Mouse (Mus musculus) CH12.LX (cell line): ENCODE results near the gene Rpn1. TPM values are rescaled to one million over a fixed set of nuclear protein-coding genes. Genes with fewer than 3 reads are reported as not detected.

Experiments used
- DNase-seq: peaks from one replicate; pipeline ENCODE4 v3.0.0-alpha.2; 2013; ENCODE audit errors: extremely low read depth
- H3K27ac ChIP-seq: 2 replicates; pipeline ENCODE4 v1.5.1; 2012; ENCODE audit warnings: low read depth, mild to moderate bottlenecking, control low read depth, moderate library complexity; ENCODE audit not compliant: insufficient read depth
- H3K27me3 ChIP-seq: replicated peaks from 2 replicates; pipeline ENCODE3; 2012; ENCODE audit warnings: inconsistent platforms
- H3K36me3 ChIP-seq, 2 experiments: replicated peaks in 1 of 2; 2 replicates each; pipeline versions ENCODE3 to v1.6.1; 2012; ENCODE audit warnings: inconsistent platforms in 1 of 2, low read length in 1 of 2, mild to moderate bottlenecking in 1 of 2, mixed read lengths in 1 of 2, moderate library complexity in 1 of 2; ENCODE audit not compliant: control insufficient read depth in 1 of 2, insufficient read depth in 1 of 2
- H3K4me1 ChIP-seq, 2 experiments: 2 replicates each; pipeline ENCODE4 v1.6.1; 2012; ENCODE audit warnings: inconsistent platforms in 1 of 2, moderate library complexity in 1 of 2; ENCODE audit not compliant: insufficient read depth in 2 of 2, control insufficient read depth in 1 of 2
- H3K4me2 ChIP-seq: 2 replicates; pipeline ENCODE4 v1.6.1; 2012; ENCODE audit warnings: low read depth, mild to moderate bottlenecking, control low read depth; ENCODE audit not compliant: poor library complexity, insufficient read depth, severe bottlenecking
- H3K4me3 ChIP-seq, 3 experiments: fragments of 150-350 bp in 1 of 3; sonication (generic) in 1 of 3; replicated peaks in 1 of 3; 2 replicates each; pipeline versions ENCODE3 to v1.5.1; 2011 to 2012; ENCODE audit warnings: low read depth in 2 of 3, low read length in 2 of 3, mild to moderate bottlenecking in 2 of 3, moderate library complexity in 2 of 3, control low read depth in 1 of 3, improper control_type of control experiment in 1 of 3, inconsistent platforms in 1 of 3, mixed read lengths in 1 of 3; ENCODE audit not compliant: poor library complexity in 1 of 3
- H3K79me2 ChIP-seq: replicated peaks from 2 replicates; pipeline ENCODE4 v1.6.1; 2012; ENCODE audit warnings: mild to moderate bottlenecking, moderate library complexity; ENCODE audit not compliant: control insufficient read depth, poor library complexity, insufficient read depth, severe bottlenecking; ENCODE audit errors: extremely low read depth
- H3K9ac ChIP-seq: 2 replicates; pipeline ENCODE4 v1.6.1; 2012; ENCODE audit warnings: low read depth, mild to moderate bottlenecking, control low read depth, moderate library complexity; ENCODE audit not compliant: insufficient read depth
- H3K9me3 ChIP-seq: replicated peaks from 2 replicates; pipeline ENCODE3; 2012; ENCODE audit warnings: low read length, inconsistent platforms, mixed read lengths
- CHD2 ChIP-seq: IDR thresholded peaks from 2 replicates; pipeline ENCODE4 v1.6.1; 2011; ENCODE audit warnings: low read length, improper control_type of control experiment
- CTCF ChIP-seq, 2 experiments: IDR thresholded peaks in 1 of 2; conservative IDR thresholded peaks in 1 of 2; 2 replicates each; pipeline ENCODE4 v1.5.1; 2011 to 2012; ENCODE audit warnings: low read depth in 2 of 2, low read length in 2 of 2, improper control_type of control experiment in 1 of 2, inconsistent platforms in 1 of 2, mild to moderate bottlenecking in 1 of 2, moderate library complexity in 1 of 2
- EP300 ChIP-seq: IDR thresholded peaks from 2 replicates; pipeline ENCODE4 v1.6.1; 2011; ENCODE audit warnings: low read length, improper control_type of control experiment
- HCFC1 ChIP-seq: IDR thresholded peaks from 2 replicates; pipeline ENCODE4 v1.6.1; 2012; ENCODE audit warnings: low read depth, mild to moderate bottlenecking, inconsistent platforms, low read length, improper control_type of control experiment
- MAX ChIP-seq: IDR thresholded peaks from 2 replicates; pipeline ENCODE4 v1.6.1; 2011; ENCODE audit warnings: low read length, improper control_type of control experiment
- MEF2A ChIP-seq: IDR thresholded peaks from 2 replicates; pipeline ENCODE4 v1.6.1; 2014; ENCODE audit warnings: low read depth, mild to moderate bottlenecking, inconsistent platforms, low read length, improper control_type of control experiment, borderline replicate concordance
- MYC ChIP-seq: IDR thresholded peaks from 2 replicates; pipeline ENCODE4 v1.6.1; 2011; ENCODE audit warnings: low read depth, mild to moderate bottlenecking, improper control_type of control experiment, low read length
- POLR2A ChIP-seq: IDR thresholded peaks from 2 replicates; pipeline ENCODE4 v1.6.1; 2011; ENCODE audit warnings: low read depth, mild to moderate bottlenecking, improper control_type of control experiment, low read length
- POLR2AphosphoS2 ChIP-seq: IDR thresholded peaks from 2 replicates; pipeline ENCODE4 v1.6.1; 2011; ENCODE audit warnings: low read depth, low read length, improper control_type of control experiment
- RAD21 ChIP-seq: IDR thresholded peaks from 2 replicates; pipeline ENCODE4 v1.6.1; 2011; ENCODE audit warnings: low read depth, mild to moderate bottlenecking, low read length, improper control_type of control experiment, moderate library complexity
- RCOR1 ChIP-seq: conservative IDR thresholded peaks from 2 replicates; pipeline ENCODE4 v1.6.1; 2012; ENCODE audit warnings: low read depth, mild to moderate bottlenecking, inconsistent platforms, low read length, improper control_type of control experiment
- SMC3 ChIP-seq: IDR thresholded peaks from 2 replicates; pipeline ENCODE4 v1.6.1; 2011; ENCODE audit warnings: low read depth, low read length, improper control_type of control experiment
- UBTF ChIP-seq: IDR thresholded peaks from 2 replicates; pipeline ENCODE4 v1.6.1; 2012; ENCODE audit warnings: low read depth, mild to moderate bottlenecking, inconsistent platforms, low read length, improper control_type of control experiment, moderate library complexity
- ZKSCAN1 ChIP-seq: IDR thresholded peaks from 2 replicates; pipeline ENCODE4 v1.6.1; 2012; ENCODE audit warnings: low read depth, inconsistent platforms, low read length, improper control_type of control experiment, borderline replicate concordance
- dilution Hi-C: fragments of 300-500 bp; cut with MboI; formaldehyde crosslinking; loops from 2 replicates; pipeline ENCODE4 v1.14.3; 2020; ENCODE audit warnings: low sequenced_read_pairs; ENCODE audit not compliant: extremely low pct_unique_long_range_greater_than_20kb, extremely low pct_ligation_motif_present
- in situ Hi-C: fragments of 300-500 bp; cut with MboI; formaldehyde crosslinking; loops from 3 replicates; pipeline ENCODE4 v1.14.3; 2019; ENCODE audit warnings: low sequenced_read_pairs, low pct_ligation_motif_present, low pct_unique_long_range_greater_than_20kb, mixed read lengths
- polyA plus RNA-seq: library from polyadenylated mRNA; unstranded; fragments of >175 nt; gene quantifications from 2 replicates; pipeline ENCODE4 v1.2.1, GENCODE M21; 2012; ENCODE audit warnings: low read depth; ENCODE audit not compliant: insufficient read length
- total RNA-seq, 2 experiments: library from RNA; depleted of rRNA; stranded (reverse); fragments of 300-350 nt in 1 of 2; fragments of >200 nt in 1 of 2; gene quantifications; 2 replicates each; pipeline ENCODE4 v1.2.3; 2012 to 2014

The Rpn1 gene
- total and polyA plus RNA-seq, 3 experiments = 260 to 366 (median 339) TPM

DNA sequence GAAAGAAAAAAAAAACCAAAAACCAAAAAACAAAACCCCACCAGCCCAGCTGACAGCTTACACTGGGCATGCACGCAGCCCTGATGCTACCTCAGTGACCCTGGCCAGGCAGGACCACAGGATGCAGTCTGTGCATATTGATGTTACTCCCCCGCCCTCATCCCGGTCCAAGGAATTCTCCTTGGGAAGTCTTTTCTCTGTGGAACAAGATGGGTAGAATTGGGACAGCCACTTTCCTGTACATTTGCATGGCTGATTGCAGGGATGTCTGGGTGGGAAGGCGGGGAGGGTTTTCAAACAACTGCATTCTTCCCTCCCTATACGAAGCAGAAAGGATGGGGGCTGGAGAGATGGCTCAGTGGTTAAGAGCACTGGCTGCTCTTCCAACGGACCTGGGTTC lies 68.7 kb downstream of the Rpn1 start:
- H3K9me3 ChIP-seq = peaks cover 7% of the 10 kb centered on the region
- no peaks in the 10 kb centered on the region for H3K36me3 ChIP-seq
- no peaks in the 10 kb centered on the region for H3K4me1 ChIP-seq
- no peak overlapping the region for H3K9ac ChIP-seq
- no peaks in the 10 kb centered on the region for H3K79me2 ChIP-seq
- in situ Hi-C loops = no loop called here
- H3K4me3 ChIP-seq = no peak overlapping the region
- peaks cover 43% of the 10 kb centered on the region for H3K27me3 ChIP-seq
- no peak overlapping the region for H3K27ac ChIP-seq
- TF ChIP-seq RCOR1 = no peak
- no peak for TF ChIP-seq MAX
- no peak for TF ChIP-seq RAD21
- TF ChIP-seq ZKSCAN1 = no peak
- TF ChIP-seq SMC3 = no peak
- TF ChIP-seq MYC = no peak
- TF ChIP-seq POLR2AphosphoS2 = no peak
- TF ChIP-seq POLR2A = no peak
- TF ChIP-seq HCFC1 = no peak
- TF ChIP-seq MEF2A = no peak
- TF ChIP-seq CTCF (conservative IDR thresholded peaks at IDR 0.05 in 1 of 2, IDR thresholded peaks at IDR 0.05 in 1 of 2; ENCODE audit: low read depth in 2 of 2, low read length in 2 of 2) = no peak
- no peak for TF ChIP-seq UBTF
- no peak for TF ChIP-seq EP300
- no peak for TF ChIP-seq CHD2
- no peak overlapping the region for H3K4me2 ChIP-seq
- dilution Hi-C loops = no loop called here
- no peak for DNase-seq

Other genes starting within 250 kb of the Rpn1 start
- gene Gm45140, start 248.7 kb upstream of the Rpn1 start, total RNA-seq (2012; rRNA removed) = 13.0 and 15.7 TPM in 2 replicates
- gene Gm45140, start 248.7 kb upstream of the Rpn1 start, total RNA-seq (2014; rRNA removed) = 4.3 and 5.5 TPM in 2 replicates
- gene Gm45140, start 248.7 kb upstream of the Rpn1 start, polyA plus RNA-seq = 25.7 and 37.6 TPM in 2 replicates
- gene Isy1, start 245.7 kb upstream of the Rpn1 start, total RNA-seq (2012; rRNA removed) = 43.8 and 67.7 TPM in 2 replicates
- 77.4 and 84.2 TPM in 2 replicates for gene Isy1, start 245.7 kb upstream of the Rpn1 start, total RNA-seq (2014; rRNA removed)
- gene Isy1, start 245.7 kb upstream of the Rpn1 start, polyA plus RNA-seq = 140 and 204 TPM in 2 replicates
- gene Cnbp, start 233.4 kb upstream of the Rpn1 start, total RNA-seq (2012; rRNA removed) = 558 and 652 TPM in 2 replicates
- gene Cnbp, start 233.4 kb upstream of the Rpn1 start, total RNA-seq (2014; rRNA removed) = 838 and 876 TPM in 2 replicates
- 649 and 743 TPM in 2 replicates for gene Cnbp, start 233.4 kb upstream of the Rpn1 start, polyA plus RNA-seq
- 85.1 and 99.3 TPM in 2 replicates for gene Copg1, start 196.7 kb upstream of the Rpn1 start, total RNA-seq (2012; rRNA removed)
- 75.6 and 78.3 TPM in 2 replicates for gene Copg1, start 196.7 kb upstream of the Rpn1 start, total RNA-seq (2014; rRNA removed)
- 81.3 and 91.9 TPM in 2 replicates for gene Copg1, start 196.7 kb upstream of the Rpn1 start, polyA plus RNA-seq
- 8.4 and 11.8 TPM in 2 replicates for gene Hmces, start 170.5 kb upstream of the Rpn1 start, total RNA-seq (2012; rRNA removed)
- 0.31 and 0.73 TPM in 2 replicates for gene Hmces, start 170.5 kb upstream of the Rpn1 start, total RNA-seq (2014; rRNA removed)
- gene Hmces, start 170.5 kb upstream of the Rpn1 start, polyA plus RNA-seq = 0.99 and 1.4 TPM in 2 replicates
- 0.08 TPM in 1 of 2 replicates, not detected in the other for gene H1fx, start 102.8 kb upstream of the Rpn1 start, total RNA-seq (2012; rRNA removed)
- not detected in 2 replicates for gene H1fx, start 102.8 kb upstream of the Rpn1 start, total RNA-seq (2014; rRNA removed)
- gene H1fx, start 102.8 kb upstream of the Rpn1 start, polyA plus RNA-seq = not detected in 2 replicates
- 58.6 and 64.1 TPM in 2 replicates for gene Rab7, start 39.2 kb upstream of the Rpn1 start, total RNA-seq (2012; rRNA removed)
- gene Rab7, start 39.2 kb upstream of the Rpn1 start, total RNA-seq (2014; rRNA removed) = 56.4 and 68.9 TPM in 2 replicates
- 361 and 367 TPM in 2 replicates for gene Rab7, start 39.2 kb upstream of the Rpn1 start, polyA plus RNA-seq
- not detected in 2 replicates for gene Gata2, start 109.4 kb downstream of the Rpn1 start, total RNA-seq (2012; rRNA removed)
- not detected in 2 replicates for gene Gata2, start 109.4 kb downstream of the Rpn1 start, total RNA-seq (2014; rRNA removed)
- gene Gata2, start 109.4 kb downstream of the Rpn1 start, polyA plus RNA-seq = not detected in 2 replicates
- not detected in 2 replicates for gene Dnajb8, start 137.8 kb downstream of the Rpn1 start, total RNA-seq (2012; rRNA removed)
- not detected in 2 replicates for gene Dnajb8, start 137.8 kb downstream of the Rpn1 start, total RNA-seq (2014; rRNA removed)
- not detected in 2 replicates for gene Dnajb8, start 137.8 kb downstream of the Rpn1 start, polyA plus RNA-seq